Mouse (Mus musculus) erythroid progenitor cell, adult 5-6 weeks (primary cell): ENCODE data around the gene Trim6. TPM values are rescaled to one million over a fixed set of nuclear protein-coding genes. Genes with fewer than 3 reads are reported as not detected.
"Not testable (repeated sequence)": the region's sequence is repeated elsewhere in the genome, so short reads cannot be mapped to it uniquely, and the experiment has no call there.

Source experiments
- ATAC-seq: replicated peaks from 2 replicates; pipeline ENCODE4 v1.8.0; 2016; ENCODE audit warnings: moderate number of reproducible peaks, mild to moderate bottlenecking, moderate TSS enrichment, inconsistent platforms; ENCODE audit not compliant: poor library complexity, low FRiP score, severe bottlenecking
- total RNA-seq, 2 experiments: library from RNA; stranded (forward) in 1 of 2; stranded (reverse) in 1 of 2; fragments of 150-400 nt in 1 of 2; fragments of 186-747, 209-891 nt in 1 of 2; gene quantifications; 2 replicates each; pipeline versions ENCODE4 v1.2.3 to v1.2.4; 2015 to 2017; ENCODE audit warnings: low replicate concordance in 2 of 2

Gene Trim6
- total RNA-seq (2015; ENCODE audit: low replicate concordance) (1.7 TPM in 1 of 2 replicates, not detected in the other), total RNA-seq (2017; ENCODE audit: low replicate concordance) (not detected in 2 replicates)

GRCm38 (mm10) chr7:104218701-104219569, at the start of gene Trim6:
Trim6 (plus strand) TSS chr7:104218793.
- no peak for ATAC-seq

GRCm38 (mm10) chr7:104169634-104170204, 48.9 kb upstream of the Trim6 start:
- no peak for ATAC-seq

DNA sequence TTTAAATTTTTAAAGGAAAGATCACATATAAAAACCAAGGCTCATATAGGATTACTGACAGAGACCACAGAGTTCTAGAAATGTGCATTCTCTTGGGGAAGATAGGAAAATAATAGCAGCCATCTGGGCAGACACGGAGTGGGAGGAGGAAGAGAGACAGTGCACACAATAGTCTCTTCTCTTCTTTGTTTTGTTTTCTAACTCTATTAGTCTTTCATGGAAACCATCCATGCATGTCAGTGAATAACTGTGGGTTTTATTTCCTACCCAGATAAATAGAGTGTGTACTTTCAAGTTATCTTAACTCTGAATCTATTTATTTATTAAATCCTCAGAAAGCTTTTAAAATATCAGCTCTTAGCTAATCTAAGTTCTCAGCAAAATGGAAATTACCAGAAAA, 43.5 kb upstream of the Trim6 start:
- no peak for ATAC-seq

DNA sequence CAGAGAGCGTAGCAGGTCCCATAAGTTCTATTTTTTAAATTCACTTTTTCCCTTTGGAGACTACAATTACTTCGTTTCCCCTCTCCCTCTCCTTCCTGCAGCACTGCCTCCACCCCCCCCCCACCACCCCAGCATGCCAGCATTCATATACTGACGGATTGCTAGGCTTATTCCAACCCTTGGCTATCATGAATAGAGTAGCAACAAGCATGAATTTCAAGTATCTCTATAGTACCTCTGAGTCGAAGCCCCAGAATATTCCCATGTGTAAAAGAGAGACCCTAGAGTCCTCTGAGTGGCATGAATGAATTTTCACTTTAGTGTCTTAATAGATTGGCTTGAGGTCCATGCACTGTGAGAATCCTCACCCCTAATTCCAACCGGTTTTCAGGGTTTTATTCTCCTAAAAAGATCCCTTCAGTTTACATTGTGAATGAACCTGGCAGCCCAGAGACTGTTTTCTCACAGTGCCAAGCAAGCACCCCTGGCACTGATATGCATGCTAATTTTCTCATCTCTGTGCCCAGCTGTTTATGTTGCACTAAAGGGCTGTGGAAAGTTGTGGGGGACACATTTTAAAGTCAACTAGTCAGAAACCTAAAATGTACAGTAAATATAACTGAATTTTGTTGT, 40.1 kb upstream of the Trim6 start:
- ATAC-seq: no peak

DNA sequence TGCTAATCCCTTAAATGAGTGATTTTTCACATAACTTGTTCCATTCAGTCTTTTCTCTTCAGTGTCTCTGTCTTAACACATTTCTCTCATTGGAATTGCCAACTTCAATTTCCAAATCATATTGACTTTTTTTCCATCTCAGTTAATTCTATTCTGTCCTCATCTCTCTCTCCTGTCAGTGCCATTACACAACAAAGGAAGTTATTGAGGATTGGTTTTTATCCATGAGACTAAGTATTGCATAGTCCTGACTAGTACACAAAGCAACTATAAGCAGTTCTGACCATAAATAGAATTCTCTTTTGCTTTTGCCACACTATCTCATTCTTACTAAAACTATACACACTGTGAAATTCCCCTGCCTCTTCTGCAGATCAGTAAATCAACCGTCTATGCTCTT, 39.5 kb upstream of the Trim6 start:
- ATAC-seq: no peak

DNA sequence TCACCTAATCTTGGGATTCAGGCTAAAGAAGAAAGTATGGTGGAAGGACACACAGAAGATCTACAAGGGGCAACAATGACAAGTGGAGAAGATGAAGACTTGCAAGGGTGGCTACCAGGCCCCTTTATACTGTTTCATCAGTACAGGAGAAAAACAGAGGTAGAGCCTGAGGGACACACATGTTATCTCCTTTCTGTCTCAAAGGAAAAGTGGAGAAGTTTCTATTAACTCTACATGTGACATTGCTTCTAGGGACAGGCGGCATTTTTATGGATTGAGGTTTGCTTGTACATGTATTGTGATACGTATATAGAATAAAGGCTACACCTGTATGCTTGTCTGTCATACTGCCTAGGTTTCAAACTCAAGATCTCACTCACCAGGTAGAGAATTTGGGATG, 35.3 kb upstream of the Trim6 start, which contains the start of gene Olfr648:
TSS of gene Olfr648 (minus strand) at position 101 of the 400 bp plus-strand sequence.
- ATAC-seq: no peak

DNA sequence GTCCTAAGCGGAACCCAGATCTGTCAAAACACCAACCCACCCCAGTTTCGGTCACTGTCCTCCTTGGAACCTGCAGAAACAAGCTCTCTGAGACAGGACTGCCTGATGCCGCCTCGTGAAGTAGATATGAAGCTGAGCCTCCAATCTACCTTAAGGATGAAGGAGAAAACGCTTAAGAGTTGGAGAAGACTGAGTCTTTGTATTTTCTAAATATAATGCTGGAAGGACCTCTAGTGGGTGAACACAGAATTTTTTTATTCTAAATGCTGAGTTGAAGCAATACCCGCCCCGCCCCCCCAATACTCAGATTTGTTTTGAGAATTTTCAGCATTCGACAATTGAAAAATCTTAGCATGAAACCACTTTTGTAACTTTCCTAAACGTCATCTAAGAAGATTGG, 27.3 kb upstream of the Trim6 start:
- no peak for ATAC-seq

- no peak for ATAC-seq
Observed at GRCm38 (mm10) chr7:104195885-104196284, 22.7 kb upstream of the Trim6 start, which contains the start of gene Olfr649. Olfr649 (minus strand) TSS chr7:104195985.

- peak; percentile 77 for ATAC-seq
Observed at GRCm38 (mm10) chr7:104199822-104200221, 18.8 kb upstream of the Trim6 start.

GRCm38 (mm10) chr7:104206197-104206596, 12.4 kb upstream of the Trim6 start:
- ATAC-seq: 0 out of 2 replicates have a peak, but pooled peaks have one; percentile 14

DNA sequence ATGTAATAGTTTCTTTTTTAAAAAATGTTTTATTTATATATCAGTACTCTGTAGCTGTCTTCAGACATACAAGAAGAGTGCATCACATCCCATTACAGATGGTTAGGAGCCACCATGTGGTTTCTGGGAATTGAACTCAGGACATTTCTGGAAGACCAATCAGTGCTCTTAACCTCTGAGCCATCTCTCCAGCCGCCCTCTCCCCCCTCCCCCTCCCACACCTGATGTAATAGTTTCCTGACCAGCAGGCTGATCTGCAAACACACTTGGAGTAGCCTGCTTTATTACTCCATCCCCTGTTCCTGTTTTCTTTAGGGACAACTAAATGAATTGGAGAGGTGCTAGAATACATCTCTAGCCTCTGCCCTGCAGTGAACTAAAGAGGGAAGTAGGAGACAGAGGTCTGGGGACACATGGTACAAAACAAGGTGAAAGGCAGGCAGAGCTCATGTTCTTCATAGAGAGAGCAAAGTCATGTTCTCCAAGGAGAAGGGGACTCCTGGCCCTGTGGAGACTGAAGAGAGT, 2.5 kb upstream of the Trim6 start:
- ATAC-seq: no peak

GRCm38 (mm10) chr7:104217881-104218280, 712 bp upstream of the Trim6 start:
- ATAC-seq: no peak

- peak; percentile 48; the same call in 1 of the 2 replicates for ATAC-seq
Observed at GRCm38 (mm10) chr7:104231203-104231602, 12.6 kb downstream of the Trim6 start.

GRCm38 (mm10) chr7:104240857-104241256, 22.3 kb downstream of the Trim6 start:
- ATAC-seq: no peak

GRCm38 (mm10) chr7:104243616-104244015, 25.0 kb downstream of the Trim6 start:
- ATAC-seq: no peak

DNA sequence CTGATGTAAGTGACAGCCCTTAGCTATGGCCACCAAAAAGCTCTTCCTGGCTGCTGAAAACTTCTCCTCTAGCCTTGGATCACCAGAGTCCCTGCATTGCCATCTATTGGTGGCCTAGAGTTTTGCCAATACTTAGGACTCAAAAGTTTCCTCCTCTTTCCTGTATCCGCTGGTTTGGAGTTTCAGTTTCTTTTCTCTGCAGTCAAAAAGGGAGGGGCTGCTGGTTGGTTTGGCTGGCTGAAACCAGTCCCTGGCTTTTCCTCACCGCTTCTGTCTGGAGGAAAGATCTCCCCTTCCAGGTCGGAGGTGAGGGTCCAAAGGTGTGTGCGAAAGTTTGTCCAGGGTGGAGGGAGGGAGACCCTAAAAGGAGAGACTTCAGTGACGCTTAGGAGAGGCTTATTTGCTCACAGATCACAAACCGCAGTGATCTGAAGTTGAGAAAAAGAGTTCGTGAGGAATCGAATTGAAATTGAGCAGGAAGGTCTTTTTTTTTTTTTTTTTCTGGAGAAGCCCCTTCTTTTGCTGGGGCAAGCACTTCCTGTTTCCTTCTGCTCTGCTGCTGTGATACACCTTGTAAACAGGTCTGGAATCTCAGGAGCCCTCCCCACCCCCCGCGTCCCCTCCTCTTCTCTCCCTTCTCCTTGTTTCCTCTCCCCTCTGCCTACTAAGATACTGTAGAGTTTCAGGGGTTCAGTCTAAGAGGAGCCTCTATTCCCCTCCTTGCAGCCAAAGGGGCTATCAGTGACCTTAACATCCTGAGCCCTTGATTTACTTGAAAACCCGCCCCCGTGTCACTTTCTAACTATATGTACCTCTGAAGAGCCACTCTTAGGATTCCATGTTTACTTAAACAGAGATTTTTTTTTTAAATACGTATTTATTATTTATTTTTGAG, 25.9 kb downstream of the Trim6 start, which contains the start of gene Trim34a:
TSS of gene Trim34a (plus strand) at position 171 of the 895 bp plus-strand sequence.
- ATAC-seq: peak; percentile 92

DNA sequence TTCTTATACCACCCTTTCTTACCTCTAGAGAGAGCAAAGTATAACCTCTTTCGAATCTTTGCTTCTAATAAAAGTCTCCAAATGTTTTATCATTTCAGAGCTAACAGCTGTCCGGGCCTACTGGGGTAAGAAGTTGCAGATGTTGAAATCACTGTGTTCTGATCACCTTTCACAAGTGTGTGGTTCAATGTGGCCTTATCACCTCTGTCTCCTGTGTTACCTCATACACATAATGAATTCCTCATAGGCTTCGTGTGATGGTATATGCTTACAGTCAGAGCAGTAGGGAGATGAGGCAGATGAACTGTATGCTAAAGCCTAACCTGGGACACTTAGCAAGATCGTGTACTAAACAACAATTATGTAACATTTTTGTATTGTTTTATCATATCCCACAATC, 41.8 kb downstream of the Trim6 start:
- not testable (repeated sequence) for ATAC-seq

DNA sequence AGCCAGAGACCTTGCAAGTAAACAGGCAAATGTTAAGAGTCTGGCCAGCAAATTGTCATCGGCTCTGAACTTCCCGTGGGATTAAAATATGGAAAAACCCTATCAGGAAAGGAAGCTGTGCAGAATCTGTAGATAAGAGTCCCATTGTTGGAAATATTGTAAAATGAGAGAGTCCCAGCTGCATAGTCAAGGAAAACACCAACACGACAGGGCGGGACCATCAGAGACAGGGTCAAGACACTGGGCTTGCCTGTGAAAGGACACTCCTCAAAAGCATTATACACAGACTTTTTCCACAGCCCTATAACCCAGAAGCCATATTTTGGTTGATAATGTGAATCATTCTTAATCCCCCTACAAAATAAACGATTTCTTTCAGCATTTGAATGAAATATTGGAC, 46.7 kb downstream of the Trim6 start:
- ATAC-seq: not testable (repeated sequence)

GRCm38 (mm10) chr7:104279361-104279760, 60.8 kb downstream of the Trim6 start:
- ATAC-seq: not testable (repeated sequence)
